Mouse (Mus musculus) cerebral cortex, adult 2 months (tissue): ENCODE results near the gene Nrip2.

Source experiments
- WGBS: fragments of 180-500 bp; shearing (Covaris S2); methylation state at CpG from one replicate; pipeline ENCODE4 v1.1.7; 2018; 5-methylcytosine and 5-hydroxymethylcytosine counted together

Gene Nrip2

GRCm38 (mm10) chr6:128397574-128398261, 1.4 kb upstream of the Nrip2 start:
- WGBS, result 65% methylated on average over 7 of the region's 7 CpGs

- 30% methylated on average over 20 of the region's 21 CpGs for WGBS
These were observed 507 bp downstream of the Nrip2 start for GRCm38 (mm10) chr6:128399421-128400185.

- 43% methylated on average over 5 of the region's 5 CpGs for WGBS
These were observed 5.6 kb downstream of the Nrip2 start for GRCm38 (mm10) chr6:128404708-128405107.

GRCm38 (mm10) chr6:128408544-128409125, 9.5 kb downstream of the Nrip2 start:
- 90% methylated on average over 7 of the region's 7 CpGs for WGBS

- 72% methylated on average over 13 of the region's 13 CpGs for WGBS
These were observed 11.2 kb downstream of the Nrip2 start for GRCm38 (mm10) chr6:128410305-128410704.

GRCm38 (mm10) chr6:128411115-128411514, 12.0 kb downstream of the Nrip2 start:
- WGBS, result 17% methylated on average over 3 of the region's 3 CpGs

- 89% methylated on average over 5 of the region's 5 CpGs for WGBS
These were observed 17.1 kb downstream of the Nrip2 start for GRCm38 (mm10) chr6:128416169-128416568.

GRCm38 (mm10) chr6:128418076-128418475, 19.0 kb downstream of the Nrip2 start:
- WGBS, result 92% methylated on average over 1 of the region's 1 CpGs

- WGBS, result 47% methylated on average over 2 of the region's 2 CpGs
These were observed 21.9 kb downstream of the Nrip2 start for GRCm38 (mm10) chr6:128421036-128421435.

GRCm38 (mm10) chr6:128421480-128421879, 22.4 kb downstream of the Nrip2 start:
- WGBS, result 78% methylated on average over 3 of the region's 3 CpGs

GRCm38 (mm10) chr6:128423496-128424268, 24.6 kb downstream of the Nrip2 start:
- 35% methylated on average over 16 of the region's 16 CpGs for WGBS

- WGBS, result under 1% methylated on average over 42 of the region's 42 CpGs
These were observed 25.3 kb downstream of the Nrip2 start, which contains the start of gene Itfg2 for GRCm38 (mm10) chr6:128424269-128425019. TSS of gene Itfg2 (minus strand) at chr6:128424931.

GRCm38 (mm10) chr6:128425046-128425445, 25.9 kb downstream of the Nrip2 start:
- WGBS, result 17% methylated on average over 9 of the region's 9 CpGs

- WGBS, result 98% methylated on average over 5 of the region's 5 CpGs
These were observed 28.5 kb downstream of the Nrip2 start for GRCm38 (mm10) chr6:128427571-128427970.

- 98% methylated on average over 2 of the region's 2 CpGs for WGBS
These were observed 30.2 kb downstream of the Nrip2 start for GRCm38 (mm10) chr6:128429300-128429699.

- 69% methylated on average over 6 of the region's 6 CpGs for WGBS
These were observed 30.7 kb downstream of the Nrip2 start for GRCm38 (mm10) chr6:128429826-128430225.

- 60% methylated on average over 13 of the region's 13 CpGs for WGBS
These were observed 33.3 kb downstream of the Nrip2 start for GRCm38 (mm10) chr6:128432356-128432915.

GRCm38 (mm10) chr6:128433566-128433965, 34.5 kb downstream of the Nrip2 start:
- WGBS, result 85% methylated on average over 13 of the region's 13 CpGs

GRCm38 (mm10) chr6:128435474-128435873, 36.4 kb downstream of the Nrip2 start:
- WGBS, result 46% methylated on average over 5 of the region's 5 CpGs

GRCm38 (mm10) chr6:128436356-128437005, 37.4 kb downstream of the Nrip2 start:
- 86% methylated on average over 8 of the region's 8 CpGs for WGBS
